Mouse (Mus musculus) CH12.LX (cell line): ENCODE data around the gene Zscan21. TPM values are rescaled to one million over a fixed set of nuclear protein-coding genes. Genes with fewer than 3 reads are reported as not detected.

ENCODE experiments used
- DNase-seq: peaks from one replicate; pipeline ENCODE4 v3.0.0-alpha.2; 2013; ENCODE audit errors: extremely low read depth
- H3K27ac ChIP-seq: 2 replicates; pipeline ENCODE4 v1.5.1; 2012; ENCODE audit warnings: low read depth, mild to moderate bottlenecking, control low read depth, moderate library complexity; ENCODE audit not compliant: insufficient read depth
- H3K27me3 ChIP-seq: replicated peaks from 2 replicates; pipeline ENCODE3; 2012; ENCODE audit warnings: inconsistent platforms
- H3K36me3 ChIP-seq, 2 experiments: replicated peaks in 1 of 2; 2 replicates each; pipeline versions ENCODE3 to v1.6.1; 2012; ENCODE audit warnings: inconsistent platforms in 1 of 2, low read length in 1 of 2, mild to moderate bottlenecking in 1 of 2, mixed read lengths in 1 of 2, moderate library complexity in 1 of 2; ENCODE audit not compliant: control insufficient read depth in 1 of 2, insufficient read depth in 1 of 2
- H3K4me1 ChIP-seq, 2 experiments: 2 replicates each; pipeline ENCODE4 v1.6.1; 2012; ENCODE audit warnings: inconsistent platforms in 1 of 2, moderate library complexity in 1 of 2; ENCODE audit not compliant: insufficient read depth in 2 of 2, control insufficient read depth in 1 of 2
- H3K4me2 ChIP-seq: 2 replicates; pipeline ENCODE4 v1.6.1; 2012; ENCODE audit warnings: low read depth, mild to moderate bottlenecking, control low read depth; ENCODE audit not compliant: poor library complexity, insufficient read depth, severe bottlenecking
- H3K4me3 ChIP-seq, 3 experiments: fragments of 150-350 bp in 1 of 3; sonication (generic) in 1 of 3; replicated peaks in 1 of 3; 2 replicates each; pipeline versions ENCODE3 to v1.5.1; 2011 to 2012; ENCODE audit warnings: low read depth in 2 of 3, low read length in 2 of 3, mild to moderate bottlenecking in 2 of 3, moderate library complexity in 2 of 3, control low read depth in 1 of 3, improper control_type of control experiment in 1 of 3, inconsistent platforms in 1 of 3, mixed read lengths in 1 of 3; ENCODE audit not compliant: poor library complexity in 1 of 3
- H3K79me2 ChIP-seq: replicated peaks from 2 replicates; pipeline ENCODE4 v1.6.1; 2012; ENCODE audit warnings: mild to moderate bottlenecking, moderate library complexity; ENCODE audit not compliant: control insufficient read depth, poor library complexity, insufficient read depth, severe bottlenecking; ENCODE audit errors: extremely low read depth
- H3K9ac ChIP-seq: 2 replicates; pipeline ENCODE4 v1.6.1; 2012; ENCODE audit warnings: low read depth, mild to moderate bottlenecking, control low read depth, moderate library complexity; ENCODE audit not compliant: insufficient read depth
- H3K9me3 ChIP-seq: replicated peaks from 2 replicates; pipeline ENCODE3; 2012; ENCODE audit warnings: low read length, inconsistent platforms, mixed read lengths
- CHD1 ChIP-seq: IDR thresholded peaks from 2 replicates; pipeline ENCODE4 v1.6.1; 2012; ENCODE audit warnings: low read depth, low read length, improper control_type of control experiment, inconsistent platforms
- CHD2 ChIP-seq: IDR thresholded peaks from 2 replicates; pipeline ENCODE4 v1.6.1; 2011; ENCODE audit warnings: low read length, improper control_type of control experiment
- HCFC1 ChIP-seq: IDR thresholded peaks from 2 replicates; pipeline ENCODE4 v1.6.1; 2012; ENCODE audit warnings: low read depth, mild to moderate bottlenecking, inconsistent platforms, low read length, improper control_type of control experiment
- JUND ChIP-seq: conservative IDR thresholded peaks from 2 replicates; pipeline ENCODE4 v1.6.1; 2011; ENCODE audit warnings: low read depth, low read length, improper control_type of control experiment
- KAT2A ChIP-seq: IDR thresholded peaks from 2 replicates; pipeline ENCODE4 v1.6.1; 2012; ENCODE audit warnings: low read length, improper control_type of control experiment, inconsistent platforms; ENCODE audit not compliant: insufficient replicate concordance
- MXI1 ChIP-seq: IDR thresholded peaks from 2 replicates; pipeline ENCODE4 v1.6.1; 2011; ENCODE audit warnings: mild to moderate bottlenecking, low read depth, low read length, improper control_type of control experiment
- MYC ChIP-seq: IDR thresholded peaks from 2 replicates; pipeline ENCODE4 v1.6.1; 2011; ENCODE audit warnings: low read depth, mild to moderate bottlenecking, improper control_type of control experiment, low read length
- NELFE ChIP-seq: IDR thresholded peaks from 2 replicates; pipeline ENCODE4 v1.6.1; 2011; ENCODE audit warnings: low read depth, low read length, improper control_type of control experiment
- PAX5 ChIP-seq: IDR thresholded peaks from 2 replicates; pipeline ENCODE4 v1.6.1; 2012; ENCODE audit warnings: low read length, inconsistent platforms, mixed read lengths
- POLR2A ChIP-seq: IDR thresholded peaks from 2 replicates; pipeline ENCODE4 v1.6.1; 2011; ENCODE audit warnings: low read depth, mild to moderate bottlenecking, improper control_type of control experiment, low read length
- POLR2AphosphoS2 ChIP-seq: IDR thresholded peaks from 2 replicates; pipeline ENCODE4 v1.6.1; 2011; ENCODE audit warnings: low read depth, low read length, improper control_type of control experiment
- SIN3A ChIP-seq: IDR thresholded peaks from 2 replicates; pipeline ENCODE4 v1.6.1; 2012; ENCODE audit warnings: low read length, improper control_type of control experiment, inconsistent platforms
- UBTF ChIP-seq: IDR thresholded peaks from 2 replicates; pipeline ENCODE4 v1.6.1; 2012; ENCODE audit warnings: low read depth, mild to moderate bottlenecking, inconsistent platforms, low read length, improper control_type of control experiment, moderate library complexity
- USF2 ChIP-seq: conservative IDR thresholded peaks from 2 replicates; pipeline ENCODE4 v1.6.1; 2011; ENCODE audit warnings: low read depth, low read length, improper control_type of control experiment
- ZNF384 ChIP-seq: IDR thresholded peaks from 2 replicates; pipeline ENCODE4 v1.6.1; 2012; ENCODE audit warnings: low read depth, low read length, improper control_type of control experiment, inconsistent platforms
- dilution Hi-C: fragments of 300-500 bp; cut with MboI; formaldehyde crosslinking; loops from 2 replicates; pipeline ENCODE4 v1.14.3; 2020; ENCODE audit warnings: low sequenced_read_pairs; ENCODE audit not compliant: extremely low pct_unique_long_range_greater_than_20kb, extremely low pct_ligation_motif_present
- in situ Hi-C: fragments of 300-500 bp; cut with MboI; formaldehyde crosslinking; loops from 3 replicates; pipeline ENCODE4 v1.14.3; 2019; ENCODE audit warnings: low sequenced_read_pairs, low pct_ligation_motif_present, low pct_unique_long_range_greater_than_20kb, mixed read lengths
- polyA plus RNA-seq: library from polyadenylated mRNA; unstranded; fragments of >175 nt; gene quantifications from 2 replicates; pipeline ENCODE4 v1.2.1, GENCODE M21; 2012; ENCODE audit warnings: low read depth; ENCODE audit not compliant: insufficient read length
- total RNA-seq, 2 experiments: library from RNA; depleted of rRNA; stranded (reverse); fragments of 300-350 nt in 1 of 2; fragments of >200 nt in 1 of 2; gene quantifications; 2 replicates each; pipeline ENCODE4 v1.2.3; 2012 to 2014

Gene Zscan21
- total and polyA plus RNA-seq, 3 experiments, result 9.0 to 12.1 (median 9.6) TPM

- no peak for TF ChIP-seq HCFC1
- TF ChIP-seq JUND, result no peak
- no peak for TF ChIP-seq ZNF384
- no peak for TF ChIP-seq CHD1
- no peak for TF ChIP-seq MYC
- no peak for TF ChIP-seq POLR2A
- TF ChIP-seq MXI1, result no peak
- no peak for TF ChIP-seq CHD2
- no peak for TF ChIP-seq UBTF
- no peak overlapping the region for H3K27ac ChIP-seq
- in situ Hi-C loops, result no loop called here
- H3K27me3 ChIP-seq, result no peaks in the 10 kb centered on the region
- dilution Hi-C loops, result no loop called here
- H3K9me3 ChIP-seq, result no peaks in the 10 kb centered on the region
- H3K9ac ChIP-seq, result no peak overlapping the region
- H3K79me2 ChIP-seq, result peaks cover 46% of the 10 kb centered on the region
- H3K36me3 ChIP-seq, result peaks cover 30 to 68% of the 10 kb centered on the region in 2 experiments
- no peak overlapping the region for H3K4me3 ChIP-seq
- no peak for DNase-seq
- peaks cover 0 to 33% of the 10 kb centered on the region in 2 experiments; a peak in 2 of 4 replicates for H3K4me1 ChIP-seq
- H3K4me2 ChIP-seq, result no peak overlapping the region
Measured at GRCm38 (mm10) chr5:138090737-138091136, 26.0 kb upstream of the Zscan21 start.

GRCm38 (mm10) chr5:138092771-138093170 is 23.9 kb upstream of the Zscan21 start:
- H3K9ac ChIP-seq, result no peak overlapping the region
- peaks cover 28% of the 10 kb centered on the region for H3K79me2 ChIP-seq
- no peaks in the 10 kb centered on the region for H3K9me3 ChIP-seq
- peaks cover 45 to 78% of the 10 kb centered on the region in 2 experiments for H3K36me3 ChIP-seq
- no peak overlapping the region for H3K27ac ChIP-seq
- in situ Hi-C loops, result no loop called here
- no peak overlapping the region for H3K4me3 ChIP-seq
- no peak for DNase-seq
- dilution Hi-C loops, result no loop called here
- peaks cover 0 to 17% of the 10 kb centered on the region in 2 experiments; a peak in 1 of 4 replicates for H3K4me1 ChIP-seq
- H3K27me3 ChIP-seq, result no peaks in the 10 kb centered on the region
- H3K4me2 ChIP-seq, result no peak overlapping the region
- TF ChIP-seq POLR2A, result no peak
- no peak for TF ChIP-seq USF2
- TF ChIP-seq POLR2AphosphoS2, result no peak
- no peak for TF ChIP-seq PAX5
- TF ChIP-seq KAT2A, result no peak

GRCm38 (mm10) chr5:138094474-138094873 is 22.2 kb upstream of the Zscan21 start:
- TF ChIP-seq SIN3A, result no peak
- no peak for TF ChIP-seq NELFE
- H3K9ac ChIP-seq, result no peak overlapping the region
- dilution Hi-C loops (no loop called here), in situ Hi-C loops (no loop called here)
- H3K4me1 ChIP-seq, result no peaks in the 10 kb centered on the region
- H3K4me2 ChIP-seq, result no peak overlapping the region
- DNase-seq, result no peak
- H3K36me3 ChIP-seq, result peaks cover 52 to 78% of the 10 kb centered on the region in 2 experiments
- H3K4me3 ChIP-seq, result no peak overlapping the region
- H3K9me3 ChIP-seq, result peaks cover 3% of the 10 kb centered on the region
- no peaks in the 10 kb centered on the region for H3K27me3 ChIP-seq
- H3K79me2 ChIP-seq, result peaks cover 19% of the 10 kb centered on the region
- H3K27ac ChIP-seq, result no peak overlapping the region
